Mouse (Mus musculus): ENCODE results near the gene Uaca.

Gene Uaca

GRCm38 (mm10) chr9:60794210-60794840 lies at the start of gene Uaca:
TSS of gene Uaca (plus strand) at chr9:60794542.
- ChIA-PET CTCF (interaction anchor here (0.6 to 2.0 kb wide), 15 partner anchors 9 to 913 kb away, joined by 3 to 14 read pairs (median 4); no protein-coding TSS in a partner anchor), POLR2A (interaction anchor here (0.6 to 1.8 kb wide), 15 partner anchors 11 to 1117 kb away, joined by 3 to 6 read pairs (median 3); no protein-coding TSS in a partner anchor)

DNA sequence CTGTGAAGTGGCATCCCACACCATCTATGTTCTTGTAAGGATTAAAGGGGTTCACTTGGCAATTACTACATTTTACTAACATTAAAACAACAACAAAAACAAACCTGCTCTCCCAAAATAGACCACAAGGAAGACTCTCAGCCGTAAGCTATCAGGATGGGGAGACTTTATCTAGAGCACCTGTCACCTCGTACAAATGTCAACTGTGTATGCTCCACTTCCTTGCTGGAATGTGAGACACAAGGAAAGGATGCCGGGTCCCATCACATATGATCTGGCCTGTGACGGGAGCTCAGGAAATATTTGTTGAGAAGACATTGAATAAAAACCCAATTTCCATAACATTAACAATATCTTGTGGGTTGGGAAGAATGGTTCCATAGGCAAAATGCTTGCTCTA lies 49.4 kb upstream of the Uaca start:
- ChIA-PET CTCF (interaction anchor here (0.5 to 3.5 kb wide), 25 partner anchors 8 to 1422 kb away, joined by 3 to 20 read pairs (median 4); partner anchors contain the start of genes Larp6 (in 1 of the 4), Lrrc49 (in 1 of the 4) and Uaca (in 1 of the 4)), POLR2A (interaction anchor here in 1 of 4 experiments (0.9 kb wide), 1 partner anchor 27 kb away, joined by 3 read pairs; no protein-coding TSS in a partner anchor)

GRCm38 (mm10) chr9:60746561-60746960 lies 47.8 kb upstream of the Uaca start:
- CTCF ChIA-PET: interaction anchor here in 3 of 4 experiments (0.6 to 2.2 kb wide), 7 partner anchors 28 to 471 kb away, joined by 3 to 8 read pairs (median 4); no protein-coding TSS in a partner anchor
- POLR2A ChIA-PET: interaction anchor here in 2 of 4 experiments (1.0 kb wide), 2 partner anchors 22 to 42 kb away, joined by 3 read pairs; no protein-coding TSS in a partner anchor

DNA sequence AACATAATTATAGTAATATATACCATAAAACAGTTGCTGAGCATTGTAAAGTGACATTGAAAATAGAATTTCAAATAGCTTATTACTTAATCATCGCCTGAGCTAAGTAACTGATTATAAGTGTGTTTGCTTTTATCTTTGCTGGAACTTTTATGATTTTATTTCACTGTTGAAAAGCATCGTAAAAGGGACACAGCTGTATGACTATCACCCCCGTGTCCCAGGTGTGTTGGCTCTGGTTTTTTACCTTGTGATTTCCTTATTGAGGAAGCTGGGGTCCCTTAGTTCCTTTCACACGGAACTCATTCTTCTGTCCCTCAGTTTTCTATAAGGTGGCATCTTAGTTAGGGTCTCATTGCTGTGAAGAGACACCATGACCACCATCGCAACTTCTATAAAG lies 46.7 kb upstream of the Uaca start:
- CTCF ChIA-PET: interaction anchor here in 3 of 4 experiments (1.0 to 2.6 kb wide), 5 partner anchors 10 to 125 kb away, joined by 3 to 19 read pairs (median 11); no protein-coding TSS in a partner anchor
- POLR2A ChIA-PET: interaction anchor here in 2 of 4 experiments (1.3 to 1.5 kb wide), 4 partner anchors 12 to 46 kb away, joined by 3 to 6 read pairs (median 4); partner anchors contain the start of genes Uaca (in 2 of the 2) and Larp6 (in 1 of the 2)

GRCm38 (mm10) chr9:60748191-60748590 lies 46.2 kb upstream of the Uaca start:
- ChIA-PET CTCF (interaction anchor here (0.6 to 2.6 kb wide), 11 partner anchors 9 to 1146 kb away, joined by 3 to 19 read pairs (median 5); no protein-coding TSS in a partner anchor), POLR2A (interaction anchor here in 2 of 4 experiments (1.0 to 1.5 kb wide), 6 partner anchors 11 to 49 kb away, joined by 3 to 6 read pairs (median 4); partner anchors contain the start of genes Uaca (in 2 of the 2) and Larp6 (in 1 of the 2))

DNA sequence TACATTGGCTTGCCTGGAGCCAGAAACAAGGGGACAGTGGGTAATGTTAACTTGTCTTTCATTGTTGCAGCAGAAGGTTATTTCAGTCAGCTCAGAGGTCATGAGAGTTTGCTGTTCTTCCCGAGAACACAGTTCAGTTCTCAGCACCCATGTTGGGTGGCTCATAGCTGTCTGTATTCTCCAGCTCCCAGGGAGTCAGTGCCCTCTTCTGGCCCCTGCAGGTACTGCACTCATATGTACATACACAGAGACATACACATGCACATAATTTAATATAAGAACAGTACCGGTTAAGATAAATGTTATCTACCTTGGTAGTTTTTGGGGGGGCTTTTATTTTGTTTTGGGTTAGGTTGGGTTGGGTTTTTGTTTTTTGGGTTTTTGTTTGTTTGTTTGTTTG lies 45.2 kb upstream of the Uaca start:
- CTCF ChIA-PET: interaction anchor here (0.6 to 2.6 kb wide), 14 partner anchors 9 to 1146 kb away, joined by 3 to 19 read pairs (median 3); partner anchors contain the start of genes Lrrc49 (in 1 of the 4) and Uaca (in 1 of the 4)
- POLR2A ChIA-PET: interaction anchor here in 3 of 4 experiments (0.6 to 1.5 kb wide), 6 partner anchors 10 to 48 kb away, joined by 3 to 6 read pairs (median 4); partner anchors contain the start of gene Uaca (in 2 of the 3)

DNA sequence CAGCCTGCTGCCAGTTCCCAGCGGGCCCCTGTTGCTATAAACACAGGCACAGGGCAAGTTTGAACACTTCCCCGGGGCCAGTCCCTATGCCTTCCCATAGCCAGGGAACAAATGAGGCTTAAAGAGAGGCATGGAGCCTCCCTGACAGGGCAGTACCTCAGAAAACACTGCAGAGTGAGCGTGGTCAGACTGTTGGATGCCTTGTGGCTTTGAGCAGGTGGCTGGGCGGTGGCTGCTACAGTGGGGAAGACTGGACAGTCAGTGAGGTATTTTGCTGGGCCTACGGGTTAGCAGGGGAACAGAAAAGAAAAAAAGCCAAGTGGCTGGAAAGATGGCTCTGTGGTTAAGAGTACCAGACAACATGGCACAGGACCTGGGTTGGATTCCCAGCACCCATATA lies 43.2 kb upstream of the Uaca start:
- ChIA-PET CTCF (interaction anchor here in 1 of 4 experiments (1.1 kb wide), 1 partner anchor 1013 kb away, joined by 3 read pairs; no protein-coding TSS in a partner anchor), POLR2A (no interaction called here)

DNA sequence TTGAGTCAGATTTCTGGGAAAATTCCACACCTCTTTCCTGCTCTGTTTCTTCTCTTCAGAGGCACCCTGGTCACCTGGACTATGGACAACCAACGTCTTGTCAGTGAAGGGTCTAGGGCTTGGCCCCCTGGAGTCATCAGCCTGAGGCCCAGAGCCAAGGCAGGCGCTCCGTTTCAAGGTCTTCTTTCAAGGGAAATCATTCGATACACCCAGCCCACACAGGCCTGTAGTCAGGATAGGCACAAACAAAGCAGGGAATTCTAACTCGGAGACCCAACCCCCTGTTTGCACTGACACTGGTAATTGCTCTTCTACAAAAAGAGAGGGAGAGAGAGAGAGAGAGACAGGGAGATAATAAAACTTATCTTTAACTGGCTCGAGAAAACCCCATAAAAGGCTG lies 42.4 kb upstream of the Uaca start:
- ChIA-PET POLR2A (no interaction called here), CTCF (interaction anchor here in 1 of 4 experiments (1.1 kb wide), 1 partner anchor 1014 kb away, joined by 3 read pairs; no protein-coding TSS in a partner anchor)

DNA sequence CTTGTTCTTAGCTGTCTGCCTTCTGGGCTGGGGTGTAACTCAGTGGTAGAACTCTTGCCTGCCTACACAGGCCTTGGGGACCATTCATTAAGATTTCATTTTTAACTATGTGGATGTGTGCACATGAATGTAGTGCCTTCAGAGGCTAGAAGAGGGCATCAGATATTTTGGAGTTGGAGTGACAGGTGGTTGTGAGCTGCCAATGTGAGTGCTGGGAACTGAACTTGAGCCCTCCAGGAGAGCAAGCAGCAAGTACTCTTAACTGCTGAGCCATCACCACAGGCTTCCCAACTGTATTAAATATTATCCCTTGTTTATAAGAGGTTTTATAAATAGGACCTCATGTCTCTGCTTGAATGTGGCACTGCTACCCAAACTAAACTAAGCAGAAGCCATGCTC lies 41.7 kb upstream of the Uaca start:
- ChIA-PET POLR2A (no interaction called here), CTCF (no interaction called here)

GRCm38 (mm10) chr9:60756258-60756657 lies 38.1 kb upstream of the Uaca start:
- ChIA-PET CTCF (interaction anchor here in 3 of 4 experiments (0.6 to 3.5 kb wide), 4 partner anchors 38 to 204 kb away, joined by 3 to 8 read pairs (median 4); no protein-coding TSS in a partner anchor), POLR2A (interaction anchor here in 1 of 4 experiments (1.3 kb wide), 1 partner anchor 68 kb away, joined by 4 read pairs; the partner anchor contains the start of gene Lrrc49)

DNA sequence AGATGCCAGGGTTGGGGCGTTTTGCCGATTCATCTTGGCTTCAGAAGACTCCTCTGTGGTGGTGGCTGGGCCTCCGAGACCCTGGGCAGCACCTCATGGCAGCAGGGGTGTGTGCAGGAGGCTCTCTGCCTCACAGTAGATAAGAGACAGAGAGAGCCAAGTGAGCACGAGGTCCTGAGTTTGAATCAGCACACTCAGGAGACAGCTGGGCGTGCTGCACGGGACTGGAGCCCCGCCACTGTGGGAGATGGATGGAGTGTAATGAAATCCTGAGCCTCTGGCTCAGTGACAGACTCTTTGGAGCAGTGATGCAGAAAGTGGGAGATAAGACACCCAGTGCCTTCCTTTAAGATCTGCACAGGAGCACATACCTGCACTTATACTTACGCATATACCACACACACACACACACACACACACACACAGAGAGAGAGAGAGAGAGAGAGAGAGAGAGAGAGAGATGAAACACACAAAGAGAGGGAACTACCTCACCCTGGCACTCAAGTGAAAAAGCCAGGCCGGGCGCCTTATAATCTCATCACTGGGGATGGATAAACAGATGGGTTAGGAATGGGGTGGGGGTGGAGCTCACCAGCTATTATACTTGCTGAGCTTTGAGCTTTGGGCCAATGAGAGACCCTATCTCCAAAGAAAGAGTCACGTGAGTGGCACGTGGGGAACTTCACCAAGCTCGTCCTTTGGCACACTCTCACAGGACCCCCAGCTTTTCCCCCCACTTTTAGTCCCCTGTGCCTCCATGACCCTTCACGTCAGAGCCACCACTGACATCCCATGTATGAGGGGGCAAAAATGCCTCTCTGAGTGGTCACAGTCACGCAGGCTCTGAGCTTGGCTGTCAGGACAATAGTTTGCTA lies 37.2 kb upstream of the Uaca start:
- POLR2A ChIA-PET: interaction anchor here in 1 of 4 experiments (0.9 to 1.4 kb wide), 3 partner anchors 10 to 53 kb away, joined by 3 to 5 read pairs (median 4); partner anchors contain the start of gene Uaca
- CTCF ChIA-PET: interaction anchor here (0.6 to 3.5 kb wide), 18 partner anchors 9 to 375 kb away, joined by 3 to 11 read pairs (median 4); no protein-coding TSS in a partner anchor

GRCm38 (mm10) chr9:60757817-60758216 lies 36.5 kb upstream of the Uaca start:
- POLR2A ChIA-PET: interaction anchor here in 2 of 4 experiments (0.6 to 1.4 kb wide), 4 partner anchors 9 to 763 kb away, joined by 3 to 5 read pairs (median 4); partner anchors contain the start of gene Uaca (in 1 of the 2)
- CTCF ChIA-PET: interaction anchor here (0.6 to 2.9 kb wide), 16 partner anchors 10 to 375 kb away, joined by 3 to 11 read pairs (median 4); no protein-coding TSS in a partner anchor

- ChIA-PET CTCF (interaction anchor here in 1 of 4 experiments (2.9 kb wide), 1 partner anchor 16 kb away, joined by 11 read pairs; no protein-coding TSS in a partner anchor), POLR2A (interaction anchor here in 1 of 4 experiments (1.6 kb wide), 1 partner anchor 11 kb away, joined by 4 read pairs; no protein-coding TSS in a partner anchor)
These were observed 34.8 kb upstream of the Uaca start for GRCm38 (mm10) chr9:60759436-60760007.

DNA sequence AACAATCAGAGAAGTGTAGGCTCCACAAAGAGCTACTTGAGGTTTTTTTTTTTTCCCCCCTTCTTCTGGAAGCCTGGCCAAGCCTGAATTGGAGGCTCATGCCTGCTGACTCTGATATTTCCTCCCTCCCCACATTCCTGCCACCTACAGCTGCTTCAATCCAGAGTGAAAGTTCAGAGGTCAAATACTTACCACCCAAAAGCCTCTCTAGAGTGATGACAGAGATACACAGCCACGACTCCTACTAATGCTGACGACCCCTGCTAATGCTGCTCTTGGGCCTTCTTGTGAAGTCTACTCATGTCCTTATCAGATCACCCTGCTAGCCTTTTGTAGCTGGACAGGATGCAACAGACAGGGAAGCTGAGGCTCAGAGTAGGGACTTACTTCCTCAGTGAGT lies 29.2 kb upstream of the Uaca start:
- CTCF ChIA-PET: no interaction called here
- POLR2A ChIA-PET: no interaction called here

GRCm38 (mm10) chr9:60768393-60768792 lies 25.9 kb upstream of the Uaca start:
- ChIA-PET POLR2A (no interaction called here), CTCF (no interaction called here)

DNA sequence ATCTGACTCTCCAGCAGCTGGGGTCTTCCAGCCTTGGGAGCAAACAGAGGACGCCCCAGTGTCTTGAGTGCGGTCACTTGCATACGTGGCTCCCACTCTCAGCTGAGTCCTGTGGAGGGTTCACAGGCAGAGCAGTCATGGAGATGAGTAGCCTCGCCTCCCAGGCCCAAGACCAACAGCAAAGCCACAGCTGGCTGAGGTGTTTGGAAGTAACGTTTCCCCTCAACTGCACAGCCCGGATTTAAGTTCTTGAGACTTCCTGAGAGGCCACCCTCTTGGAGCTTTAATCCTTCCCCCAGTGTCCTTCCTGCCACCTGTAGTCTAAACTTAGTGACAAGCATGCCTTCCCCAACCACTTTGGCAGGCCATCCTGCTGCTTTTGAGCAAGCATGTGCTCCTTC lies 24.6 kb upstream of the Uaca start:
- POLR2A ChIA-PET: no interaction called here
- CTCF ChIA-PET: no interaction called here

DNA sequence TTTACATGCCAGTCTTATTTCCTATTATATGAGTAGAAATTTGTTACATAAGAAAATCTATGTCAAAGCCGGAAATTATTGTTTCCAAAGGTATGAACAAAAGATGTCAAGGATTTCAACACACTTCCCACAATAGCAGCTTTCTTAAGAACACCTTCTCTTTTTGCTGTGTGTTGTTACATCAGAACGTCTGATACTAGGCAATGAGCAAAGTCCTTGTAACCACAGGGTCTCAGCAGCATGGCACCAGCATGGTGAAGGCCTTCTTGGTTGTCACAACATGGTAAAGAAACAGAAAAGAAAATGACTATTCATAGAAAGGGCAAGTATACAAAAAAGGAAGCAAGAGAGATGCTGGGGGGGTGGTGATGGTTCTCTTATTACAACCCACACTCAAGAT lies 20.6 kb upstream of the Uaca start:
- ChIA-PET CTCF (interaction anchor here in 1 of 4 experiments (0.7 to 1.3 kb wide), 2 partner anchors 114 to 1024 kb away, joined by 3 to 4 read pairs; no protein-coding TSS in a partner anchor), POLR2A (interaction anchor here in 1 of 4 experiments (0.9 kb wide), 1 partner anchor 9 kb away, joined by 3 read pairs; no protein-coding TSS in a partner anchor)

- CTCF ChIA-PET: interaction anchor here in 1 of 4 experiments (1.0 kb wide), 1 partner anchor 81 kb away, joined by 3 read pairs; no protein-coding TSS in a partner anchor
- POLR2A ChIA-PET: interaction anchor here in 3 of 4 experiments (1.1 to 2.1 kb wide), 3 partner anchors 11 to 44 kb away, joined by 3 to 6 read pairs (median 6); no protein-coding TSS in a partner anchor
These were observed 17.4 kb upstream of the Uaca start for GRCm38 (mm10) chr9:60776899-60777298.
